12 mouse cellular contexts compared by ENCODE assay signal in the genomic region with DNA sequence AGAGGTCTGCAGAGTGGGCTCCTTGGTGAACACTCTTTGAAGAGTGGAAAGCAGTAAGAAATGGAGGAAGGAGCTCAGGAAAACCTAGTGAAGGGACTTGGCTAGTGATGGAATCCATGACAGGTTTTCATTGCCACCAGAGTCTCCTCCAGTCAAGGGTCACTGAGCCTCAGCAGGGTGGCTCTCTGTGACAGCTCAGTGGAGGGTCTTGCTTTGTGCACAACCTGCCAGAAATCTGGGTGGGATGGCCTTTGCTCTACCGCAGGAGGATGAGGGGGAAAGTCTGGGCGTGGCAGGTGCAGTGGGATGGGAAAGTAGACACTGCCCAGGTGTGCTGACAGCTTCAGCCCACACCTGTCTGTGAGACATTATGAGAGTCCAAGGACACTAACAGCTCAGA. TPM values are rescaled to one million over a fixed set of nuclear protein-coding genes. Genes with fewer than 3 reads are reported as not detected.
A peak's percentile ranks its signal among the peaks of the same experiment; 100 is the strongest.
DNase-seq lines count a peak whose midpoint lies in the region; ATAC-seq lines count a peak whose summit lies in the region.
"Had no signal": no experiment of that assay in that cellular context is flagged by ENCODE, and none has a peak within 500 bp of the region (broad histone marks: within the 10 kb centered on the region; RNA-seq: fewer than 3 reads in every experiment).

No protein-coding gene starts in this region.

- no peak for ATAC-seq in forebrain, embryonic 16.5 days
- ATAC-seq in kidney, embryonic 14.5 days (ENCODE audit: low FRiP score, low TSS enrichment) = peak; percentile 40; the same call in 1 of the 2 replicates
- no peak for ATAC-seq in neural tube, embryonic 11.5 days (ENCODE audit: insufficient read depth, low FRiP score, low TSS enrichment)
- ATAC-seq: forebrain, embryonic 14.5 days had no signal

- H3K36me3 ChIP-seq in forebrain, embryonic 10.5 days (replicated peaks) = no peaks in the 10 kb centered on the region
- no peaks in the 10 kb centered on the region for H3K36me3 ChIP-seq in forebrain, embryonic 16.5 days (ENCODE audit: control insufficient read depth, insufficient read depth)
- H3K36me3 ChIP-seq in kidney, embryonic 14.5 days (ENCODE audit: control insufficient read depth, insufficient read depth, low read length) = no peaks in the 10 kb centered on the region
- no peaks in the 10 kb centered on the region for H3K36me3 ChIP-seq in neural tube, embryonic 11.5 days (ENCODE audit: control insufficient read depth, insufficient read depth, low read length)
- H3K36me3 ChIP-seq: embryonic facial prominence, embryonic 12.5 days had no signal

- H3K9ac ChIP-seq in forebrain, embryonic 16.5 days (replicated peaks; ENCODE audit: low read depth, low read length) = no peak overlapping the region
- H3K9ac ChIP-seq in kidney, embryonic 14.5 days (ENCODE audit: low read depth, low read length) = no peak overlapping the region
- no peak overlapping the region for H3K9ac ChIP-seq in neural tube, embryonic 11.5 days (ENCODE audit: low read length)
- H3K9ac ChIP-seq: embryonic facial prominence, embryonic 12.5 days had no signal

- peaks cover 44% of the 10 kb centered on the region for H3K4me1 ChIP-seq in forebrain, embryonic 10.5 days
- H3K4me1 ChIP-seq in forebrain, embryonic 16.5 days (replicated peaks; ENCODE audit: control insufficient read depth, insufficient read depth, low read length) = peaks cover 21% of the 10 kb centered on the region
- peaks cover 7% of the 10 kb centered on the region for H3K4me1 ChIP-seq in kidney, embryonic 14.5 days (ENCODE audit: control insufficient read depth, insufficient read depth, low read length)
- H3K4me1 ChIP-seq in neural tube, embryonic 11.5 days (ENCODE audit: control insufficient read depth, insufficient read depth, low read length) = peaks cover 5% of the 10 kb centered on the region; the same call in 1 of the 2 replicates

- H3K4me3 ChIP-seq in forebrain, embryonic 10.5 days = no peak overlapping the region
- H3K4me3 ChIP-seq in forebrain, embryonic 16.5 days (replicated peaks; ENCODE audit: low read length) = no peak overlapping the region
- no peak overlapping the region for H3K4me3 ChIP-seq in kidney, embryonic 14.5 days (ENCODE audit: low read length)
- H3K4me3 ChIP-seq in neural tube, embryonic 11.5 days (ENCODE audit: low read depth, low read length) = no peak overlapping the region
- H3K4me3 ChIP-seq: embryonic facial prominence, embryonic 12.5 days had no signal

- H3K27ac ChIP-seq in forebrain, embryonic 10.5 days = no peak overlapping the region
- no peak overlapping the region for H3K27ac ChIP-seq in forebrain, embryonic 16.5 days (ENCODE audit: low read length)
- no peak overlapping the region for H3K27ac ChIP-seq in kidney, embryonic 14.5 days (ENCODE audit: low read depth, low read length)
- H3K27ac ChIP-seq in neural tube, embryonic 11.5 days (ENCODE audit: low read depth, low read length) = no peak overlapping the region
- H3K27ac ChIP-seq: embryonic facial prominence, embryonic 12.5 days had no signal

- no peak overlapping the region for H3K4me2 ChIP-seq in forebrain, embryonic 16.5 days (ENCODE audit: low read length)
- no peak overlapping the region for H3K4me2 ChIP-seq in kidney, embryonic 14.5 days (replicated peaks; ENCODE audit: low read depth, low read length)
- H3K4me2 ChIP-seq in neural tube, embryonic 11.5 days (ENCODE audit: low read depth) = no peak overlapping the region
- H3K4me2 ChIP-seq: embryonic facial prominence, embryonic 12.5 days had no signal

- WGBS in forebrain, embryonic 10.5 days = 0% methylated on average over 2 of the region's 2 CpGs
- 7% methylated on average over 2 of the region's 2 CpGs for WGBS in forebrain, embryonic 16.5 days
- 11% methylated on average over 2 of the region's 2 CpGs for WGBS in kidney, embryonic 14.5 days
- WGBS in neural tube, embryonic 11.5 days = 6% methylated on average over 2 of the region's 2 CpGs

- H3K27me3 ChIP-seq in forebrain, embryonic 10.5 days (ENCODE audit: poor library complexity, severe bottlenecking) = peaks cover 76% of the 10 kb centered on the region
- H3K27me3 ChIP-seq in forebrain, embryonic 16.5 days (replicated peaks; ENCODE audit: control insufficient read depth, insufficient read depth, low read length) = peaks cover 43% of the 10 kb centered on the region
- H3K27me3 ChIP-seq in kidney, embryonic 14.5 days (ENCODE audit: control insufficient read depth, insufficient read depth, low read length) = peaks cover 11% of the 10 kb centered on the region; the same call in 1 of the 2 replicates
- peaks cover 33% of the 10 kb centered on the region for H3K27me3 ChIP-seq in neural tube, embryonic 11.5 days (ENCODE audit: control insufficient read depth, insufficient read depth, low read length)

- no peaks in the 10 kb centered on the region for H3K9me3 ChIP-seq in forebrain, embryonic 10.5 days
- H3K9me3 ChIP-seq in forebrain, embryonic 16.5 days (ENCODE audit: control insufficient read depth, low read length) = no peaks in the 10 kb centered on the region
- no peaks in the 10 kb centered on the region for H3K9me3 ChIP-seq in kidney, embryonic 14.5 days (ENCODE audit: control insufficient read depth, low read length)
- no peaks in the 10 kb centered on the region for H3K9me3 ChIP-seq in neural tube, embryonic 11.5 days (ENCODE audit: control insufficient read depth, low read length)
- H3K9me3 ChIP-seq: embryonic facial prominence, embryonic 12.5 days had no signal

- DNase-seq in forebrain, embryonic 10.5 days (ENCODE audit: extremely low spot score, low spot score) = peak; percentile 56
- no peak for DNase-seq in kidney, postnatal 14 days
- peak; percentile 67 for DNase-seq in ZHBTc4 (ENCODE audit: low read depth, low spot score)
- DNase-seq in neural tube, embryonic 11.5 days (ENCODE audit: low spot score) = peak; percentile 25
- no peak for DNase-seq in adrenal gland, postnatal 25 days
- no peak for DNase-seq in cerebellum, postnatal 14 days
- DNase-seq: cerebellum, adult 11-12 months; kidney, adult 8-10 months had no signal

RNA-seq across cellular contexts. Expression of a gene that starts 4.4 kb away (rescaled TPM):
- 0.92 and 1.2 TPM in 2 replicates for polyA plus RNA-seq in forebrain, embryonic 10.5 days (2016; fragmentation: Nextera tagmentation; extraction: Ambion mirVana)
- 0.29 and 0.52 TPM in 2 replicates for polyA plus RNA-seq in forebrain, embryonic 16.5 days (2015; fragmentation: Nextera tagmentation; extraction: Ambion mirVana)
- 4.5 and 8.8 TPM in 2 replicates for polyA plus RNA-seq in kidney, embryonic 14.5 days (2014; fragmentation: Nextera tagmentation; extraction: Ambion mirVana)
- polyA plus RNA-seq in neural tube, embryonic 11.5 days (2014; fragmentation: Nextera tagmentation; extraction: Ambion mirVana) = 1.1 TPM in 2 replicates
- total RNA-seq in adrenal gland, postnatal 25 days (2021) = 1.3 and 1.6 TPM in 2 replicates

RNA-seq across cellular contexts. Expression of a gene that starts 49.2 kb away (rescaled TPM):
- polyA plus RNA-seq in forebrain, embryonic 10.5 days (2016; fragmentation: Nextera tagmentation; extraction: Ambion mirVana) = 39.0 and 40.0 TPM in 2 replicates
- polyA plus RNA-seq in forebrain, embryonic 16.5 days (2015; fragmentation: Nextera tagmentation; extraction: Ambion mirVana) = 28.7 and 29.5 TPM in 2 replicates
- 44.0 and 55.2 TPM in 2 replicates for polyA plus RNA-seq in kidney, embryonic 14.5 days (2014; fragmentation: Nextera tagmentation; extraction: Ambion mirVana)
- polyA plus RNA-seq in neural tube, embryonic 11.5 days (2014; fragmentation: Nextera tagmentation; extraction: Ambion mirVana) = 33.2 and 35.3 TPM in 2 replicates
- 22.7 and 27.7 TPM in 2 replicates for total RNA-seq in adrenal gland, postnatal 25 days (2021)

Comparison
In these comparisons a context has a peak if more than half of its experiments do, and no peak if none do; other contexts are left out.
1. DNase-seq: peak in forebrain, embryonic 10.5 days (single experiment), ZHBTc4 (single experiment) and neural tube, embryonic 11.5 days (single experiment); none in kidney, postnatal 14 days (single experiment), adrenal gland, postnatal 25 days (single experiment) and cerebellum, postnatal 14 days (0 of 2).